In the genomic region with DNA sequence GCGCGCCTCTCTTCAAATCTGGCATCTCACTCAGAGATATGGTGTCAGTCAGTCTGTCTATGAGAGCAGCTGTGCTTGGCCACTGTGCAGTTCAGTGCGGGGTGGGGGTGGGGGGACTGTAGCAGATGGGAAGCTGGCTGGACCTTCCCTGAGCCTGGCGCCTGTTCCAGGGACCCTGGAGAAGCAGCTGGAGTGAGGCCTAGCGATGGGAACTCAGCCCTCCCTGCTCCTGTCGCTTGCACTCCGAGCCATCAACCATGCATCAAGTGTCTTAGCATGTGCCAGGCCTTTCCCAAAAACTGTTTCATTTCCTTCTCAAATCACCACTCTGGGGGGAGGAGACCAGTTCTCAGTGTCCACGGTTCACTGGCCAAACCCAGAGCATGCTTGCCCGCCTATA, we compare ENCODE assay signal across 10 mouse cellular contexts. TPM values are rescaled to one million over a fixed set of nuclear protein-coding genes. Genes with fewer than 3 reads are reported as not detected.
DNase-seq lines count a peak whose midpoint lies in the region; ATAC-seq and TF ChIP-seq lines count a peak whose summit lies in the region.
"Had no signal": no experiment of that assay in that cellular context is flagged by ENCODE, and none has a peak within 500 bp of the region (broad histone marks: within the 10 kb centered on the region; RNA-seq: fewer than 3 reads in every experiment).

No protein-coding gene starts in this region.

- no peak overlapping the region for H3ac ChIP-seq in myocyte (ENCODE audit: control insufficient read depth, insufficient read length)

- TF ChIP-seq POLR2A in myocyte (IDR thresholded peaks at IDR 0.05; ENCODE audit: insufficient read length, low read depth) = no peak

- H3K27ac ChIP-seq in embryonic facial prominence, embryonic 14.5 days (replicated peaks; ENCODE audit: low read depth, low read length) = peak overlapping the region; percentile 52
- H3K27ac ChIP-seq in embryonic facial prominence, embryonic 10.5 days (replicated peaks) = no peak overlapping the region
- peak overlapping the region; percentile 47 for H3K27ac ChIP-seq in lung, embryonic 16.5 days (ENCODE audit: low read length)
- H3K27ac ChIP-seq in forebrain, embryonic 16.5 days (ENCODE audit: low read length) = no peak overlapping the region
- H3K27ac ChIP-seq: liver, embryonic 15.5 days; neural tube, embryonic 12.5 days had no signal

- DNase-seq in embryonic facial prominence, embryonic 14.5 days (ENCODE audit: low spot score) = peak; percentile 78
- DNase-seq in embryonic facial prominence, embryonic 10.5 days (ENCODE audit: low spot score) = no peak
- DNase-seq in lung, postnatal 25 days (ENCODE audit: low spot score) = no peak
- peak; percentile 72 for DNase-seq in heart, postnatal 4 days
- DNase-seq in adrenal gland, adult 18-20 months (ENCODE audit: low spot score in 2 of 2) = no peak

- peaks cover 5% of the 10 kb centered on the region; the same call in 1 of the 2 replicates for H3K27me3 ChIP-seq in embryonic facial prominence, embryonic 14.5 days (replicated peaks; ENCODE audit: control insufficient read depth, insufficient read depth, low read length)
- peaks cover 53% of the 10 kb centered on the region for H3K27me3 ChIP-seq in embryonic facial prominence, embryonic 10.5 days (replicated peaks; ENCODE audit: low read depth, poor library complexity, severe bottlenecking)
- H3K27me3 ChIP-seq in lung, embryonic 16.5 days (ENCODE audit: control insufficient read depth, insufficient read depth, low read depth, low read length) = peaks cover 2% of the 10 kb centered on the region
- no peaks in the 10 kb centered on the region for H3K27me3 ChIP-seq in myocyte (ENCODE audit: control insufficient read depth, insufficient read depth, insufficient read length)
- H3K27me3 ChIP-seq in forebrain, embryonic 16.5 days (replicated peaks; ENCODE audit: control insufficient read depth, insufficient read depth, low read length) = no peaks in the 10 kb centered on the region

- no peak overlapping the region for H3K9ac ChIP-seq in embryonic facial prominence, embryonic 14.5 days (ENCODE audit: low read depth, low read length)
- no peak overlapping the region for H3K9ac ChIP-seq in lung, embryonic 16.5 days (ENCODE audit: low read length)
- no peak overlapping the region for H3K9ac ChIP-seq in forebrain, embryonic 16.5 days (replicated peaks; ENCODE audit: low read depth, low read length)
- H3K9ac ChIP-seq: liver, embryonic 15.5 days; neural tube, embryonic 12.5 days had no signal

- no peaks in the 10 kb centered on the region for H3K9me3 ChIP-seq in embryonic facial prominence, embryonic 14.5 days (ENCODE audit: control insufficient read depth, low read length)
- H3K9me3 ChIP-seq in embryonic facial prominence, embryonic 10.5 days = no peaks in the 10 kb centered on the region
- no peaks in the 10 kb centered on the region for H3K9me3 ChIP-seq in lung, embryonic 16.5 days (ENCODE audit: control insufficient read depth, low read length)
- no peaks in the 10 kb centered on the region for H3K9me3 ChIP-seq in forebrain, embryonic 16.5 days (ENCODE audit: control insufficient read depth, low read length)
- H3K9me3 ChIP-seq: liver, embryonic 15.5 days; neural tube, embryonic 12.5 days had no signal

- no peak overlapping the region for H3K4me2 ChIP-seq in embryonic facial prominence, embryonic 14.5 days (ENCODE audit: low read depth, low read length)
- no peak overlapping the region for H3K4me2 ChIP-seq in lung, embryonic 16.5 days (ENCODE audit: low read depth, low read length)
- H3K4me2 ChIP-seq in myocyte (ENCODE audit: low read depth) = no peak overlapping the region
- H3K4me2 ChIP-seq in forebrain, embryonic 16.5 days (ENCODE audit: low read length) = no peak overlapping the region
- H3K4me2 ChIP-seq: liver, embryonic 15.5 days; neural tube, embryonic 12.5 days had no signal

- peak; percentile 69 for ATAC-seq in embryonic facial prominence, embryonic 14.5 days (ENCODE audit: low read depth)
- ATAC-seq in lung, embryonic 16.5 days (ENCODE audit: low read depth) = peak; percentile 76
- ATAC-seq in forebrain, embryonic 16.5 days = no peak

- H3K36me3 ChIP-seq in embryonic facial prominence, embryonic 14.5 days (ENCODE audit: control insufficient read depth, insufficient read depth, low read length) = no peaks in the 10 kb centered on the region
- H3K36me3 ChIP-seq in embryonic facial prominence, embryonic 10.5 days (replicated peaks) = no peaks in the 10 kb centered on the region
- H3K36me3 ChIP-seq in lung, embryonic 16.5 days (ENCODE audit: control insufficient read depth, insufficient read depth, low read length) = no peaks in the 10 kb centered on the region
- H3K36me3 ChIP-seq in myocyte (ENCODE audit: control insufficient read depth, insufficient read depth) = no peaks in the 10 kb centered on the region
- H3K36me3 ChIP-seq in forebrain, embryonic 16.5 days (ENCODE audit: control insufficient read depth, insufficient read depth) = no peaks in the 10 kb centered on the region
- H3K36me3 ChIP-seq: liver, embryonic 15.5 days had no signal

- 0 out of 2 replicates have a peak, but pooled peaks cover 5% of the 10 kb centered on the region for H3K4me1 ChIP-seq in embryonic facial prominence, embryonic 14.5 days (ENCODE audit: control insufficient read depth, insufficient read depth, low read length)
- peaks cover 29% of the 10 kb centered on the region for H3K4me1 ChIP-seq in embryonic facial prominence, embryonic 10.5 days
- peaks cover 17% of the 10 kb centered on the region for H3K4me1 ChIP-seq in lung, embryonic 16.5 days (replicated peaks; ENCODE audit: control insufficient read depth, insufficient read depth, low read length)
- H3K4me1 ChIP-seq in forebrain, embryonic 16.5 days (replicated peaks; ENCODE audit: control insufficient read depth, insufficient read depth, low read length) = peaks cover 9% of the 10 kb centered on the region

- no peaks in the 10 kb centered on the region for H3K79me2 ChIP-seq in myocyte (ENCODE audit: control insufficient read depth, insufficient read depth)

- 62% methylated on average over 9 of the region's 9 CpGs for WGBS in embryonic facial prominence, embryonic 14.5 days
- 77% methylated on average over 9 of the region's 9 CpGs for WGBS in embryonic facial prominence, embryonic 10.5 days
- WGBS in lung, embryonic 16.5 days = 47% methylated on average over 9 of the region's 9 CpGs
- WGBS in forebrain, embryonic 16.5 days = 64% methylated on average over 9 of the region's 9 CpGs

- no peak overlapping the region for H3K4me3 ChIP-seq in embryonic facial prominence, embryonic 14.5 days (ENCODE audit: low read depth, low read length)
- H3K4me3 ChIP-seq in embryonic facial prominence, embryonic 10.5 days = no peak overlapping the region
- H3K4me3 ChIP-seq in lung, embryonic 16.5 days (ENCODE audit: low read length) = no peak overlapping the region
- no peak overlapping the region for H3K4me3 ChIP-seq in myocyte
- no peak overlapping the region for H3K4me3 ChIP-seq in forebrain, embryonic 16.5 days (replicated peaks; ENCODE audit: low read length)
- H3K4me3 ChIP-seq: liver, embryonic 15.5 days; neural tube, embryonic 12.5 days had no signal

TF ChIP-seq in myocyte, 11 proteins besides CTCF, POLR2A, EP300 and RAD21 (continues in another document):
- TF ChIP-seq MYOG (IDR thresholded peaks at IDR 0.05; ENCODE audit: control insufficient read depth in 1 of 3, insufficient read depth in 1 of 3, insufficient read length in 2 of 3, low read depth in 2 of 3) (peak in 2 of 3 experiments; percentile 52 to 67), MAX (IDR thresholded peaks at IDR 0.05; ENCODE audit: low read depth) (no peak), E2F4 (IDR thresholded peaks at IDR 0.05; ENCODE audit: insufficient read depth) (no peak), POLR2AphosphoS2 (IDR thresholded peaks at IDR 0.05; ENCODE audit: insufficient read length, low read depth) (no peak)

RNA-seq across cellular contexts. Expression of a gene that starts 5.4 kb away (rescaled TPM):
- 1.5 and 1.8 TPM in 2 replicates for polyA plus RNA-seq in embryonic facial prominence, embryonic 14.5 days (2014; fragmentation: Nextera tagmentation; extraction: Ambion mirVana)
- 2.0 and 2.2 TPM in 2 replicates for polyA plus RNA-seq in embryonic facial prominence, embryonic 10.5 days (2016; fragmentation: Nextera tagmentation; extraction: Ambion mirVana)
- polyA plus RNA-seq in lung, embryonic 16.5 days (2015; fragmentation: Nextera tagmentation; extraction: Ambion mirVana) = 0.94 and 1.6 TPM in 2 replicates
- total RNA-seq in heart, postnatal 4 days (2021) = 1 to 10 TPM; 2.3 to 3.0 TPM
- polyA plus RNA-seq in myocyte (2012; fragmentation: generic; extraction: Trizol) = 0.53 TPM
- total RNA-seq in adrenal gland, adult 18-20 months (2021) = 1 to 10 TPM in 1 of 2 experiments, under 1 TPM in 1; 0.80 to 1.3 TPM
- polyA plus RNA-seq in forebrain, embryonic 16.5 days (2015; fragmentation: Nextera tagmentation; extraction: Ambion mirVana) = 23.7 and 30.8 TPM in 2 replicates

RNA-seq across cellular contexts. Expression of a gene that starts 32.0 kb away (rescaled TPM):
- polyA plus RNA-seq in embryonic facial prominence, embryonic 14.5 days (2014; fragmentation: Nextera tagmentation; extraction: Ambion mirVana) = 18.0 and 20.2 TPM in 2 replicates
- 9.3 and 9.8 TPM in 2 replicates for polyA plus RNA-seq in embryonic facial prominence, embryonic 10.5 days (2016; fragmentation: Nextera tagmentation; extraction: Ambion mirVana)
- polyA plus RNA-seq in lung, embryonic 16.5 days (2015; fragmentation: Nextera tagmentation; extraction: Ambion mirVana) = 9.7 and 9.9 TPM in 2 replicates
- total RNA-seq in heart, postnatal 4 days (2021) = 1 to 10 TPM; 3.7 to 4.9 TPM
- polyA plus RNA-seq in myocyte (2012; fragmentation: generic; extraction: Trizol) = 41.9 TPM
- 1 to 10 TPM in 1 of 2 experiments, under 1 TPM in 1; 0.30 to 1.4 TPM for total RNA-seq in adrenal gland, adult 18-20 months (2021)
- 5.5 and 7.2 TPM in 2 replicates for polyA plus RNA-seq in forebrain, embryonic 16.5 days (2015; fragmentation: Nextera tagmentation; extraction: Ambion mirVana)

RNA-seq across cellular contexts. Expression of a gene that starts 35.0 kb away (rescaled TPM):
- polyA plus RNA-seq in embryonic facial prominence, embryonic 14.5 days (2014; fragmentation: Nextera tagmentation; extraction: Ambion mirVana) = 110 and 112 TPM in 2 replicates
- 106 TPM in 2 replicates for polyA plus RNA-seq in embryonic facial prominence, embryonic 10.5 days (2016; fragmentation: Nextera tagmentation; extraction: Ambion mirVana)
- polyA plus RNA-seq in lung, embryonic 16.5 days (2015; fragmentation: Nextera tagmentation; extraction: Ambion mirVana) = 110 TPM in 2 replicates
- 100 to 1,000 TPM; 538 to 559 TPM for total RNA-seq in heart, postnatal 4 days (2021)
- 219 TPM for polyA plus RNA-seq in myocyte (2012; fragmentation: generic; extraction: Trizol)
- total RNA-seq in adrenal gland, adult 18-20 months (2021) = 100 to 1,000 TPM; 364 to 483 TPM
- polyA plus RNA-seq in forebrain, embryonic 16.5 days (2015; fragmentation: Nextera tagmentation; extraction: Ambion mirVana) = 102 and 106 TPM in 2 replicates

RNA-seq across cellular contexts. Expression of a gene that starts 35.1 kb away (rescaled TPM):
- 2.9 and 3.9 TPM in 2 replicates for polyA plus RNA-seq in embryonic facial prominence, embryonic 14.5 days (2014; fragmentation: Nextera tagmentation; extraction: Ambion mirVana)
- 2.9 and 3.7 TPM in 2 replicates for polyA plus RNA-seq in embryonic facial prominence, embryonic 10.5 days (2016; fragmentation: Nextera tagmentation; extraction: Ambion mirVana)
- 6.3 and 6.4 TPM in 2 replicates for polyA plus RNA-seq in lung, embryonic 16.5 days (2015; fragmentation: Nextera tagmentation; extraction: Ambion mirVana)
- 1 to 10 TPM; 2.3 to 2.6 TPM for total RNA-seq in heart, postnatal 4 days (2021)
- 1.9 TPM for polyA plus RNA-seq in myocyte (2012; fragmentation: generic; extraction: Trizol)
- total RNA-seq in adrenal gland, adult 18-20 months (2021) = 1 to 10 TPM; 2.5 to 4.1 TPM
- 1.6 and 2.1 TPM in 2 replicates for polyA plus RNA-seq in forebrain, embryonic 16.5 days (2015; fragmentation: Nextera tagmentation; extraction: Ambion mirVana)

Comparison
In these comparisons a context has a peak if more than half of its experiments do, and no peak if none do; other contexts are left out.
1. DNase-seq: peak in embryonic facial prominence, embryonic 14.5 days (single experiment) and heart, postnatal 4 days (single experiment); none in embryonic facial prominence, embryonic 10.5 days (single experiment), lung, postnatal 25 days (single experiment) and adrenal gland, adult 18-20 months (0 of 2).
2. H3K27ac ChIP-seq: peak in embryonic facial prominence, embryonic 14.5 days (single experiment) and lung, embryonic 16.5 days (single experiment); none in embryonic facial prominence, embryonic 10.5 days (single experiment) and forebrain, embryonic 16.5 days (single experiment).